Mouse (Mus musculus) cerebellum, postnatal 4 days (tissue): ENCODE data around the gene Tbk1.

Source experiments
- DNase-seq, 2 experiments: peaks; one replicate each; pipeline ENCODE4 v3.0.0; 2022; ENCODE audit warnings: low spot score in 2 of 2, mixed read lengths in 1 of 2

Gene Tbk1

DNA sequence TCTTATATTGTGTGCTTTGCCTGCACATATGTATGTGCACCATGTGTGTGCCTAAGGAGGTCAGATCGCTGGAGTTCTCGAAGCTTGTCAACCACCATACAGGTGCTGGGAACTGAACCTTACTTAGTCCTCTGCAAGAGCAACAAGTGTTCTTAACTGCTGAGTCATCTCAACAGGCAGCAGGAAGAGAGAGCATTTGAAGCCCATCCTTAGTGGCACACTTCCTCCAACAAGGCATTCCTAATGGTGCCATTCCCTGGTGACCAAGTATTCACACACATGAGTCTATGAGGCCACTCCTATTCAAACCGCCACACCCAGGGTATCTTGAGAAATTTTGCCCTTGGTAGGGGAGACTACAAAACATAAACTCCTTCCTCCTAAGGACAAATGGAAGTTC is 44.4 kb downstream of the Tbk1 start:
- DNase-seq = no peak

- DNase-seq = no peak
Observed at GRCm38 (mm10) chr10:121534995-121535394, 51.6 kb downstream of the Tbk1 start.

DNA sequence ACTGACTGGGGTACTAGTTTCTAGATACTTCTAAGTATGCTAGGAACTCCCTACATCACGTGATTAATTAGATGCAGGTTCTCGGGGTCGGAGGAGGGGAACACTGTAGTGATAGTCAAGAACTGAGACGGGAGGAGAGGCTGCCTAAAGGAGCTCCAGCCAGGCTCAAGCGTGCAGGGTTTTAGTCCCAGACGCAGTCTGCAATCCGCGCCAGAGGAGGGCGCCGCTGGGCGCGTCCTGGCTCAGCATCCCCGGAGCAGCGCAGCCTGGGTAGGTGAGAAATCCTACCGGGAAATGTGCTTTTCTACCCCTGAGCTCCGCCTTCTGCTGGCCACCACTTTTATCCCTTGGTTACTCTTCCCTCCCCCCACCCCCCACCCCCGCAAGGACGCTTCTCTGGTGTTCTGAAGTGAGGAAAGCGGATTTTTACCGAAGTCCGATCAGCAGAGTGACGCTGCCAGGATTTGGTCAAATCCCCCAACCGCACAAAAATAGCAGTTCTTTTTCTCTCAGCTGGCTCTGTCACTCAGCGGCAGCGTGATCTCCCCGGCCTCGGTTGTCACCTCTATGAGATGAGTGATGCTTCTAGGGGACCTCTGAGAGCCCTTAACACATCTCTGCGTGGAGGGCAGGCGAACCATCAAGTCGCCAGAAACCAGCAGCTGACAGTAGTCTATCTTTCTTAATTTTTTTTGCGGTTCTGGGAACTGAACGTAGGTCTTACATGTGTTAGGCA is 53.3 kb downstream of the Tbk1 start:
- peak; percentile 31 to 63 for DNase-seq

GRCm38 (mm10) chr10:121531541-121531940 is 55.0 kb downstream of the Tbk1 start:
- DNase-seq = no peak

DNA sequence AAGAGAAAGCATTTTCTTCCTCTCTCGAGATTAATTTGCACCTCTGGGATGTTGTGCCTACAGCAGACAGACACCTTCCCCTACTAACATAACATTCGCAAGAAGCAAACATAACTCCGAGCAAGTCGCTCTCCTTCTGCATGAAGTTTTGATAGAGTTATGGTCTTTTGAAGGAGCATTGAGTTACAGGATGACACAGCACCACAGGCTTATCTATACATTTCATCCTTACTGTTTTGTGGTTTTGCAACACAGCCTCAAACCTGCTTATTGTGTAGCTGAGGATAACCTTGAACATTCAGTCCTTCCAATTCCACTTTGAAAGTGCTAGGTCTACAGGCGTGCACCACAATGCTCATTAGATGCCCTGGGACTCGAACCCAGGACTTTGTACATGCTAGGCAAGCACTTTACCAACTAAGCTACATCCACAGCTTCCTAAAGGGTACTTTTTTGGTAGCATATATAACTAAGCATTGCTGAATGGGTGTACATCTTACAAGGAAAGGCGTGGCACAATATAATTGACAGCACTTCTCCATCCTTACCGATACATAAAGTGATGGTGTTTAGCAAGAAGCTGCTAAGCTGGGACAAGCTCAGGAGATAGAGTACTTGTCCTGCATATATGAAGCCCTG is 56.1 kb downstream of the Tbk1 start:
- no peak for DNase-seq

DNA sequence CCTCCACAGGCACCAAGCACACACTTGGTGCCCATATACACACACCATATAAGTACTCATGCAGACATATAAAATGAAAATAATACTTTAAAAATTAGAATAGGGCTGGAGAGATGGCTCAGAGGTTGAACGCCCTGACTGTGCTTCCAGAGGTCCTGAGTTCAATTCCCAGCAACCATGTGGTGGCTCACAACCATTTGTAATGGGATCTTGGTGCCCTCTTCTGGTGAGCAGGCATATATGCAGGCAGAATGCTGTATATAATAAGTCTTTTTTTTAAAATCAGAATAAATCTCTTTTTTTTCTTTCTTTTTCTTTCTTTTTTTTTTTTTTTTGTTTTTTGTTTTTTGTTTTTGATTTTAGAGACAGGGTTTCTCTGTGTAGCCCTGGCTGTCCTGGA is 57.3 kb downstream of the Tbk1 start:
- no peak for DNase-seq

GRCm38 (mm10) chr10:121528470-121528869 is 58.1 kb downstream of the Tbk1 start:
- DNase-seq = no peak

GRCm38 (mm10) chr10:121527114-121527513 is 59.5 kb downstream of the Tbk1 start:
- DNase-seq = no peak

DNA sequence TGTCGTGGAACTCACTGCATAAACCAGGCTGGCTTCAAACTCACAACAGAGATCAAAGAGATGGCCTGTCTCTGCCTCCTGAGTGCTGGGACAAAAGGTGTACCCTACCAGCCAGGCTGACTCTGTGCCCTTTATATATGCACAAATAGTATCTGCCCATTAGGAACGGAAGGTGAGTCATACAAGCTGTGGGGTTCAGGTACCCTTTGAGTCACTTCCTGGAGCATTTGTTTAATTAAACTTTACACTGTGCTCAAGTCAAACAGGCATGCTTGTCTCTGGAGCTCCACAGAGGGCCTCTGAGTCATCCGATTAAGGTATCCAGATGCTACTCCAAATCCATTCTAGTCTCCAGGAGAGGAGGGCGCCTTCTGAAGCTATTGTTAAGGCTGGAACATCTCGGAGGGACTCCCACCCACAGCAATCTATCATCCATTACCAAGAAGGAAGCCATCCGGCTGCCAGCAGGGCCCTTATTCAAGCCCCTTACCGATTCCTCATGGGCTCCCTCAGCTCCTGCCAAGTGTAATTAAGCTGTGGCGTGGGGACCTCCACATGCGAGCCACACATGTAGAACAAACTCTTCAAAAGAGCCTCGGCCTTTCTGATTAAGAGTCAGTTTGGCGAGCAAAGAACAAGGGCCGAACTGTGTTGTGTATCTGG is 65.5 kb downstream of the Tbk1 start:
- no peak for DNase-seq

DNA sequence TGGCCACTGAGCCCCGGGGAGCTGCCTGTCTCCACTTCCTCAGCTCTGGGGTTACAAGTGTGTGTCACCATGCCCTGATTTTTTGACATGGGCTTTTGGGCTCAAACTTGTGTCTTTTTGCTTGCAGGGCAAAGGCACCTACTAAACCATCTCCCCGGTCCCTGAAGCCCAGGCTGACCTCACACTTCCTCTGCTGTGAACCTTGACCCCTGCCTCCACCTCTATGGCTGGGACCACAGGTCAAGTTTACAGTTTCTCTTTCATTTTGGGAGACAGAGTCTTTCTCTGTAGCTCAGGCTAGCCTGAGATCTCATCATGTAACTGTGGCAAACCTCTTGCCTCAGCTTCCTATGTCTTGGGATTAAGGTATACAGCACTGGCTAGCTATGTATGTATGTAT is 66.9 kb downstream of the Tbk1 start:
- no peak for DNase-seq

- DNase-seq = peak; percentile 79 to 89
Observed at GRCm38 (mm10) chr10:121516008-121516600, 70.5 kb downstream of the Tbk1 start.

DNA sequence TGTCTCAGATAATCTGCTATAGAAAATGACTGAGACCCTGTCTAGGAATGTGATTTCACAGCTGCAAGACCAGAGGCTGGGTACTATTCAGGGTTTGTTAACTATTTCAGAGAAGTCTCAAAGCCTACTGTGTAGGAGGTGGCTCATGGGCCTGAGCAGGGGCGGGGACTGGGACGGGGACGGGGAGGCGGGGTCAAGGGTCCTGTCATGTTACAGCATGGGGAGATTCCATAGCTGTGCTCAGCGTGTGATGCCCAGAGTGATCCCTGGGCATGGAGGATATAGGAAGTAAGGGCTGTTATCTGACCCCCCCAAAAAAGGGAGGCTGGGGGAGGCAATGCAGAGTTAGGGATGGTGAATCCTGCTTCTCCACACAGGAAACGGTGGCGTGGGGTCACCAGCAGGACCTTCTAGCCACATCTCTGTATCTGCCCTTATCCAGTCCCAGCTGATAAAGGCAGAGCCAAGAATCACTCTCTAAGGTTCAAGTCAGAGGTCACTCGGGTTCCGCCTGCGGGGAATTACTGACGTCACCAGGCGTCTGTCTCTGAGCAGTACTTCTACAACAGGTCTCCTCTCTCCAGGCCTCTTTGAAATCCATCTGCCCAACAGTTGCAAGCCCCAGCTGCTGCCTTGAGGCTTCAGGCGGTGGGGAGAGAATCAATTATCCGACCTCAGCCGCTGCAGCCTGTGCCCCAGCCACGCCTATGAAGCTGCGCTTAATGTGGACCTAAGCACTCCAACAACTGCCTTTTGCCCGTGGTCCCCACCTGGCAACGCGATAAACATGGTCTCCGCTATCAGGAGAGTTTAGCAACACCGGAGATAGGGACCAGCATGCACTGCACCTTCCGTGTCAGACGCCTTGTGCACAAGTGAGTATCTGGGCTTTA is 76.6 kb downstream of the Tbk1 start:
- peak in 1 of 2 experiments; percentile 38 for DNase-seq

DNA sequence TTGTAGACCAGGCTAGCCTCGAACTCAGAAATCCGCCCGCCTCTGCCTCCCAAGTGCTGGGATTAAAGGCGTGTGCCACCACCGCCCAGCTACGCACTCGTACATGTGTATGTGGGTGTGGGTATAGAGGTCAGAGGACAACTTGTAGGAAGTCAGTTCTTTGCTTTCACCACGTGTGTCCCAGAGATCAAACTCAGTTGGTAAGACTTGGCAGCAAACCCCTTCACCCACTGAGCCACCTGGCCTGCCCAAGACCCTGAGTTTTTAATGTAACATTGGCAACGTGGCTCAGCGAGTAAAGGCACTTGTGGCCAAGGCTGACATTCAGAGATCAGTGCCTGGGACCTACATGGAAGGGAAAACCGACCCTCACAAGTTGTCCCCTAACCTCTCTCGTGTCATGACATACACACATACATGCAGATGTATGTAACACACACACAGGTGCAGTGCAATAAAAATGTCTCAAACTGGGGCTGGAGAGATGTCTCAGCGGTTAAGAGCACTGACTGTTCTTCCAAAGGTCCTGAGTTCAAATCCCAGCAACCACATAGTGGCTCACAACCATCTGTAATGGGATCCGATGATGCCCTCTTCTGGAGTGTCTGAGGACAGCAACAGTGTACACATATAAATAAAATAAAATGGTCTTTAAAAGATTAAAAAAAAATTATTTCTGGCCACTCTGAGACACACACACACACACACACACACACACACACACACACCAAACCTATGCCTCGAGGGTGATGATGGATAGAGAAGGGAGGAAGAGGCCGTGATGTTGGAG is 78.6 kb downstream of the Tbk1 start:
- no peak for DNase-seq

DNA sequence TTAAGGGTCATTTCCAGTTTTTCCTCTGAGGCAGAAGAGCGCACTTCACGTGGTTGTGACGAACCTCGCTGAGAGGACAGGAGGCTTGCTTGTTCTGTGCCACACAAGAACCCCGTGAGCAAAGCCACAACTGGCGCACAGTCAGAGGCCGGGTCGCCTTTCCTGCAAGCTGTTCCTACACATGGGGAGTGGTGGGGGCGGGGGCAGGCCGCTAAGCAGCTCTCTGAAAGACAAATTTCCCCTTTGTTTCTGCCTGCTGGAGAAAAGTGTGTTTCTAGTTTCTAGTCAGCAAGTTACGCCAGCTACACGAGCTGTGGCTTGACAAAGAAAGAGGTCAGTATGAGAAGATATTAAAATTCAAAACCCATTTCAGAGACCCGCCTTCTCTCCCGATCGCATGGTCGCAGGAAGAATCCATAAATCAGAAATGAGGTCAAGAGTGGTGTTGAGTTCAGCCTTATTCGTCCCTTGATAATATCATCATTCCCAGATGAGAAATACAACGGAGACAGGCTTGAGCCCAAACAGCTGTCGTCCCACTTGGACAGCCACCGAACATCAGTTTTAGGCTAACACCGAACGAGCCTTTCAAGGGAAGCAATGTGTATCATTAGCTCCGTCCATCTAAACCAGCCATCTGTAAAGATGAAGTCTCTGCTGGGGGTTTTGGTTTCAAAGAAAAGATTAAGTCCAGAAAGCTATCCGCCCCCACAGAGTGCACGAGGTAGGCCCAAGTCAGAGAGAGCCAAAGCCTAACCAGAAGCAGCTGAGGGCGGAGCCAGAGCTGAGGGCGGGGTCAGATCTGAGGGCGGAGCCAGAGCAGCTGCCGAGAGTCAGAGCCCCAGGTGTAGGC is 79.6 kb downstream of the Tbk1 start:
- DNase-seq = peak in 1 of 2 experiments; percentile 48

GRCm38 (mm10) chr10:121505929-121506328 is 80.7 kb downstream of the Tbk1 start:
- DNase-seq = no peak

DNA sequence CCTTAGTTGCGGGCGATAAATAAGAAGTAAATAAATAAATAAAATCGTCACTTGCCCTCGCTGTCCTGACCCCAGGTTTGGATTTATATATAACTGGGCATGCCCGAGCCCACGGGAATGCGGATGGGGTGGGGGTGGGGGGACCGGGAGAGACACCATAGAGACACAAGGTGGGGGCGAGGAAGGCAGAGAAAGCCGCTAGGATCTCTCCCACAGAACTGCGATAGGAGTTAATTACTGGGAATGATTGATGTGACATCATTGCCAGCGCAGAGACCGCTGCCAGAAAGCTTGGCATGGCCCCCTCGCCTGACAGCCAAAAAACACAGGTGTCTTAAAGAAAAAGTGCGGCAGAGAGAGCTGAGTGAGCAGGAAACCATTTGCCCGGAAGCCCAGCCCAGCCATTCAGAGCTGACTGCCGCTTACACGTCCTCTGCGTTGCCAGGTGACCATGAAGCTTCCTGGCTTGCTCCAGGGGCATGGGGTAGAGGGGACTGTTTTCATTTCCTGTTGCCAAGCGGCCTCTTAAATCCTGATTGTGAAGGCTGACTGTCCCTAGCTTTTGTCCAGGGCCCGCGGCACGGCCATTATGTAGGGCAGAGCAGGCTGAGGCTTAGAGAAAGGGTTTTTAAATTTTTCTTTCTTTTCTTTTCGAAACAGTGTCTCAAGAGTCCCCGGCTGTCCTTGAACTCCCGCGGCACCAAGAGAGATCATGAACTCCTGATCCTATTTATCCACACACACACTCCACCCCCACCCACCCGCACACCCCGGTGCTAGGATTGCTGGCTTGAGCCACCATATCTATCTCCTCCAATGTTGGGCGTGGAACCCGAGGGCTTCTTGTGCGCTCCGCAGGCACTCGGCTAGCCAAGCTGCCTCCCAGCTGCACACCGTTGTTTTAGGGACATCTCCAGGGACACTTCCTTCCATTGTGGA is 81.3 kb downstream of the Tbk1 start:
- peak; percentile 56 to 85 for DNase-seq

- no peak for DNase-seq
Observed at GRCm38 (mm10) chr10:121501160-121501559, 85.4 kb downstream of the Tbk1 start.

- DNase-seq = no peak
Observed at GRCm38 (mm10) chr10:121500034-121500433, 86.6 kb downstream of the Tbk1 start.

GRCm38 (mm10) chr10:121499063-121499462 is 87.5 kb downstream of the Tbk1 start:
- DNase-seq = no peak
